Mouse (Mus musculus) ES-E14 (cell line): Measurements from ENCODE around the gene Uspl1. TPM values are rescaled to one million over a fixed set of nuclear protein-coding genes. Genes with fewer than 3 reads are reported as not detected.

Source experiments
- DNase-seq: peaks from one replicate; pipeline ENCODE4 v3.0.0-alpha.2; 2013; ENCODE audit warnings: low read depth, low spot score
- H3K27ac ChIP-seq: 2 replicates; pipeline ENCODE4 v1.5.1; 2012; ENCODE audit warnings: low read depth, mild to moderate bottlenecking, low read length, moderate library complexity, mixed read lengths; ENCODE audit not compliant: poor library complexity, insufficient read depth, severe bottlenecking
- H3K36me3 ChIP-seq: 2 replicates; pipeline ENCODE4 v1.6.1; 2012; ENCODE audit warnings: mild to moderate bottlenecking, low read length, moderate library complexity, mixed read lengths; ENCODE audit not compliant: control insufficient read depth, poor library complexity, insufficient read depth, severe bottlenecking
- H3K4me1 ChIP-seq, 2 experiments: fragments of 150-350 bp in 1 of 2; sonication (generic) in 1 of 2; 2 replicates each; pipeline ENCODE4 v1.6.1; 2012; ENCODE audit warnings: low read length in 2 of 2, mild to moderate bottlenecking in 1 of 2, mixed read lengths in 1 of 2; ENCODE audit not compliant: control insufficient read depth in 2 of 2, insufficient read depth in 2 of 2, poor library complexity in 1 of 2
- H3K4me3 ChIP-seq, 2 experiments: fragments of 150-350 bp in 1 of 2; sonication (generic) in 1 of 2; 2 replicates each; pipeline ENCODE4 v1.5.1; 2012; ENCODE audit warnings: low read length in 2 of 2, low read depth in 1 of 2, mild to moderate bottlenecking in 1 of 2, mixed read lengths in 1 of 2; ENCODE audit not compliant: insufficient read depth in 1 of 2, poor library complexity in 1 of 2, severe bottlenecking in 1 of 2
- H3K9ac ChIP-seq: 2 replicates; pipeline ENCODE4 v1.6.1; 2012; ENCODE audit warnings: low read depth, mild to moderate bottlenecking, low read length, mixed read lengths; ENCODE audit not compliant: poor library complexity, insufficient read depth, severe bottlenecking
- H3K9me3 ChIP-seq: fragments of 150-350 bp; sonication (generic); 2 replicates; pipeline ENCODE4 v1.6.1; 2012; ENCODE audit warnings: low read depth, mild to moderate bottlenecking, low read length; ENCODE audit not compliant: control insufficient read depth, insufficient read depth
- CHD2 ChIP-seq: IDR thresholded peaks from 2 replicates; pipeline ENCODE4 v1.6.1; 2014; ENCODE audit warnings: mild to moderate bottlenecking, low read depth, low read length, inconsistent platforms
- HCFC1 ChIP-seq: IDR thresholded peaks from 2 replicates; pipeline ENCODE4 v1.6.1; 2012; ENCODE audit warnings: low read length, inconsistent platforms, borderline replicate concordance; ENCODE audit not compliant: insufficient read depth
- MAFK ChIP-seq: IDR thresholded peaks from 2 replicates; pipeline ENCODE4 v1.6.1; 2014; ENCODE audit warnings: mild to moderate bottlenecking, low read depth, low read length, inconsistent platforms; ENCODE audit not compliant: insufficient read depth
- ZC3H11A ChIP-seq: IDR thresholded peaks from 2 replicates; pipeline ENCODE4 v1.6.1; 2012; ENCODE audit warnings: low read depth, mild to moderate bottlenecking, inconsistent platforms, low read length, borderline replicate concordance
- ZNF384 ChIP-seq: IDR thresholded peaks from 2 replicates; pipeline ENCODE4 v1.6.1; 2012; ENCODE audit warnings: low read depth, low read length, inconsistent platforms
- in situ Hi-C, 2 experiments: fragments of 600-800 bp; cut with MboI; formaldehyde crosslinking; loops; one replicate each; pipeline ENCODE4 v1.15.1; 2025; ENCODE audit warnings: low sequenced_read_pairs in 2 of 2, inconsistent platforms in 1 of 2; ENCODE audit not compliant: unreplicated experiment in 2 of 2
- total RNA-seq: library from RNA; depleted of rRNA; stranded (reverse); fragments of 300-350 nt; gene quantifications from 2 replicates; pipeline ENCODE4 v1.2.3, GENCODE M21; 2012

The Uspl1 gene
- total RNA-seq, 1 experiment: 108 TPM

DNA sequence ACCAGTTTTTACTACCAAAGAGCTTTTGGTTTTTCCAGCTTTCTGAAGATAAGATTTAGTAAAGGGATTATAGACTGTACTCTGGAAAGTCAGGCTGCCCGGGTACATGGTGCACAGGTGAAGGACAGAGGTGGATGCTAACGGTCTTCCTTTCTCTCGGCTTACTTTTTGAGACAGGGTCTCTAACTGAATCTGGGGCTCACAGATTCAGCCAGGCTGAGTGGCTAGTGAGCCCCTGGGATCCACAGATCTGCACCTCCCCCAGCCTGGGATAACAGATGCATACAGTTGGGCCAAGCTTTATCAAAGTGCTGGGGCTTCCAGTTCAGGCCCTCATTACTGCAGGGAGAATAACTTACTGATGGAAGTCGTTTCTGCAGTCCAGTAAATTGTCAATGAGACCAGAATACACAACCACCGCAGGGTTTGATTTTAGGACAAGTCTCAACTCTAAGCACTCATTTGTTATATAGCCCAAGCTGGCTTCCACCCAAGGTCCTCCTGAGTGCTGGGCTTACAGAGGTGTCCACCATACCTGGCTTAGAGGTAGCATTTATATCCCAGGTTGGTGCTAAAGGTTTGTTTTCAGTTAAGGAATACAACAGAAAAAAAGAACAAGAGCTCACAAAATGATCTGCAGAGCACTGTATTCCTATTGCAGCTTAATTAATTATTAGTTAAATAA, 1.8 kb upstream of the Uspl1 start:
- no peak overlapping the region; the same call in 1 of the 2 replicates for H3K9ac ChIP-seq
- no peak for DNase-seq
- in situ Hi-C loops: no loop called here

DNA sequence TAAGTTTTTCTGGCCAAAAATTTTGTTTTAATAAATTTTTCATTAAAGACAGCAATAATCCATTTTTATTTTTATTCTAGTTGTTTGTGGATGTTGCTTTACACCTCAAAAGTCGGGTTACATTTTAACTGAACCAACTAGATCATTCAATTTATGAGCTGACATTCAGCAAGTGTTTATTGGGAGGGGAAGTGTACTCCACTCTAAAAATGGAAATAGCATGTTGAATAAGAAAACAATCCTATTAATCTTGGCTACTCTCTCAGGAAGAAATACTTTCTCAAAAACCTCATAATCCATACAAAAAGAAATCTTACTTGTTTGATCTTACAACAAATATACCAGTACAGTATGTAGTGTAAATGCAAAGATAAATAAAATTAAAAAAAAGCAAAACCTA, 1.0 kb upstream of the Uspl1 start:
- peaks cover 1% of the 10 kb centered on the region for H3K36me3 ChIP-seq
- H3K27ac ChIP-seq: peak overlapping the region; percentile 93; the same call in 1 of the 2 replicates
- TF ChIP-seq ZC3H11A (no peak), ZNF384 (no peak), MAFK (no peak)
- peaks cover 5 to 9% of the 10 kb centered on the region in 2 experiments; a peak in 3 of 4 replicates for H3K4me1 ChIP-seq
- H3K9ac ChIP-seq: peak overlapping the region; percentile 94; the same call in 1 of the 2 replicates
- no peaks in the 10 kb centered on the region for H3K9me3 ChIP-seq
- in situ Hi-C loops: no loop called here
- DNase-seq: no peak
- peak overlapping the region; percentile 77 to 81; a peak in 3 of 4 replicates for H3K4me3 ChIP-seq

More for the DNA sequence above, 1.8 kb upstream of the Uspl1 start:
- no peak overlapping the region for H3K27ac ChIP-seq
- peaks cover 5 to 9% of the 10 kb centered on the region in 2 experiments; a peak in 3 of 4 replicates for H3K4me1 ChIP-seq
- no peak for TF ChIP-seq ZNF384
- TF ChIP-seq HCFC1: no peak
- TF ChIP-seq MAFK: no peak
- TF ChIP-seq CHD2: no peak
- TF ChIP-seq ZC3H11A: no peak
- H3K36me3 ChIP-seq: peaks cover 1% of the 10 kb centered on the region; the same call in 1 of the 2 replicates
- no peaks in the 10 kb centered on the region for H3K9me3 ChIP-seq
- H3K4me3 ChIP-seq: no peak overlapping the region

GRCm38 (mm10) chr5:149183721-149184103, 438 bp upstream of the Uspl1 start:
- in situ Hi-C loops: no loop called here
- peak overlapping the region; percentile 94 for H3K9ac ChIP-seq
- no peaks in the 10 kb centered on the region for H3K9me3 ChIP-seq
- peak overlapping the region; percentile 77 to 81 for H3K4me3 ChIP-seq
- H3K36me3 ChIP-seq: peaks cover 1% of the 10 kb centered on the region
- H3K4me1 ChIP-seq: peaks cover 5 to 9% of the 10 kb centered on the region in 2 experiments; a peak in 3 of 4 replicates
- peak overlapping the region; percentile 93 for H3K27ac ChIP-seq
- no peak for DNase-seq
- TF ChIP-seq CHD2: no peak
- TF ChIP-seq ZC3H11A: no peak
- TF ChIP-seq HCFC1: no peak
- TF ChIP-seq MAFK: no peak
- no peak for TF ChIP-seq ZNF384

GRCm38 (mm10) chr5:149184844-149185186, 665 bp downstream of the Uspl1 start:
- Histone ChIP-seq H3K4me1 (peaks cover 5 to 7% of the 10 kb centered on the region in 2 experiments; a peak in 3 of 4 replicates), H3K9me3 (no peaks in the 10 kb centered on the region), H3K27ac (peak overlapping the region; percentile 78), H3K36me3 (peaks cover 9% of the 10 kb centered on the region), H3K4me3 (peak overlapping the region; percentile 86 to 90), H3K9ac (peak overlapping the region; percentile 92)
- DNase-seq: no peak
- TF ChIP-seq CHD2 (no peak; the same call in 1 of the 2 replicates), ZNF384 (no peak), MAFK (no peak), ZC3H11A (no peak), HCFC1 (no peak)
- in situ Hi-C loops: no loop called here
